Mouse (Mus musculus): ENCODE data around the gene Olfr955. TPM values are rescaled to one million over a fixed set of nuclear protein-coding genes. Genes with fewer than 3 reads are reported as not detected.

Olfr955 gene
- not detected in 2 replicates for polyA plus RNA-seq (2015; fragmentation: Nextera tagmentation; extraction: Ambion mirVana)

DNA sequence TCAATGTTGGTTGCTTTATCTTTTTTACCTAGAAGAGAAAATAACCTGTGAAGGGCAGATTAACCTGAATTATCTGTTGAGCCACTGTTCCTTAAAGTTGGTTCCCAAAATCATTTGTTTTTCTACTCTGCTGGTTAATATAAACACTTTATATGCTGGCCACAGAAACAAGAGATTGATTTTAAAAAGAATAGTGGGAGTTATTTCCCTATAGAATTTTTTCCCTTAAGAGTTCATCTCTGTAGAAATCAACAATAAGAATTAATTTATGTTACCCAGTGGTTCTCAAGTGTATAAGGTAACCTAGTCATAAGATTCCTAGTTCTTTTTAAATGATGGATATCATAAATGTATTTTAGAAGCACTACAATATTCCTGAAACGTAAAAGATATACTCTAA lies at the start of gene Olfr955:
TSS of gene Olfr955 (minus strand) at position 101 of the 400 bp plus-strand sequence.
- 38% methylated on average over 1 of the region's 1 CpGs for WGBS

GRCm38 (mm10) chr9:39518595-39518994 lies 46.9 kb upstream of the Olfr955 start:
- Histone ChIP-seq H3K4me1 (no peaks in the 10 kb centered on the region), H3K36me3 (no peaks in the 10 kb centered on the region), H3K27ac (no peak overlapping the region), H3K27me3 (no peaks in the 10 kb centered on the region), H3K9ac (no peak overlapping the region), H3K4me2 (no peak overlapping the region), H3K4me3 (no peak overlapping the region), H3K9me3 (no peaks in the 10 kb centered on the region)
- ATAC-seq (ENCODE audit: borderline replicate concordance, extremely low read depth, low FRiP score, low TSS enrichment), result no peak

More for the DNA sequence above, at the start of gene Olfr955:
- H3K4me3 ChIP-seq, result no peak within 1 kb of the TSS
- no peaks in the 10 kb centered on the region for H3K9me3 ChIP-seq
- no peaks in the 10 kb centered on the region for H3K36me3 ChIP-seq
- H3K4me1 ChIP-seq, result no peaks in the 10 kb centered on the region
- H3K4me2 ChIP-seq, result no peak within 1 kb of the TSS
- no peak within 1 kb of the TSS for H3K27ac ChIP-seq
- H3K27me3 ChIP-seq, result no peaks in the 10 kb centered on the region
- H3K9ac ChIP-seq, result no peak within 1 kb of the TSS
- ATAC-seq (ENCODE audit: borderline replicate concordance, extremely low read depth, low FRiP score, low TSS enrichment), result no peak

DNA sequence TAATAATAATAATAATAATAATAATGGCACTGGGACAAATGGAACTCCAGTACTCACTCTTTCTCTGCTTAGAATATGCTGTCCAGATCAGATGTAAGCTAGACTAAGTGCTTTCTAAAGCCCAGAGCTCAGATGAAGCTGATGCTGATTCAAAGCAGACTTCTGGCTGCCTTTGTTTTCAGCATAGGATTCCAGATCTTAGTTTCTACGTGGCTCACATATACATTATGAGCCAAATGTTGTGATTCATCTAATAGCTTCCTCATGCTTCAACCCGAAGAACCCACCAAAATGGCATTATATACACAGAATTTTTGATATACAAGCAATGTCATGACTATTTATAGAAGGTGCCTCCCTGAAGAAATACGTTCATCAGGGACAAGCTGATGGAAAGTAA lies 43.8 kb upstream of the Olfr955 start, which contains the start of gene Olfr957:
TSS of gene Olfr957 (minus strand) at position 279 of the 400 bp plus-strand sequence.
- WGBS, result 44% methylated on average over 3 of the region's 3 CpGs
- H3K4me2 ChIP-seq, result no peak within 1 kb of the TSS
- H3K36me3 ChIP-seq, result no peaks in the 10 kb centered on the region
- no peak within 1 kb of the TSS for H3K27ac ChIP-seq
- no peak within 1 kb of the TSS for H3K4me3 ChIP-seq
- H3K27me3 ChIP-seq, result no peaks in the 10 kb centered on the region
- no peaks in the 10 kb centered on the region for H3K9me3 ChIP-seq
- no peak for ATAC-seq (ENCODE audit: borderline replicate concordance, extremely low read depth, low FRiP score, low TSS enrichment)
- no peak within 1 kb of the TSS for H3K9ac ChIP-seq
- no peaks in the 10 kb centered on the region for H3K4me1 ChIP-seq

- Histone ChIP-seq H3K4me1 (no peaks in the 10 kb centered on the region), H3K4me2 (no peak overlapping the region), H3K36me3 (no peaks in the 10 kb centered on the region), H3K9me3 (no peaks in the 10 kb centered on the region), H3K27me3 (no peaks in the 10 kb centered on the region), H3K4me3 (no peak overlapping the region), H3K27ac (no peak overlapping the region), H3K9ac (no peak overlapping the region)
- 83% methylated on average over 9 of the region's 9 CpGs for WGBS
- ATAC-seq (ENCODE audit: borderline replicate concordance, extremely low read depth, low FRiP score, low TSS enrichment), result no peak
These were observed 37.7 kb upstream of the Olfr955 start for GRCm38 (mm10) chr9:39509412-39509811.

- WGBS, result 7% methylated on average over 6 of the region's 6 CpGs
- Histone ChIP-seq H3K36me3 (no peaks in the 10 kb centered on the region), H3K4me1 (no peaks in the 10 kb centered on the region), H3K4me2 (no peak overlapping the region), H3K4me3 (no peak overlapping the region), H3K27me3 (no peaks in the 10 kb centered on the region), H3K9ac (no peak overlapping the region), H3K27ac (no peak overlapping the region), H3K9me3 (no peaks in the 10 kb centered on the region)
- ATAC-seq (ENCODE audit: borderline replicate concordance, extremely low read depth, low FRiP score, low TSS enrichment), result no peak
These were observed 37.3 kb upstream of the Olfr955 start for GRCm38 (mm10) chr9:39508998-39509397.

DNA sequence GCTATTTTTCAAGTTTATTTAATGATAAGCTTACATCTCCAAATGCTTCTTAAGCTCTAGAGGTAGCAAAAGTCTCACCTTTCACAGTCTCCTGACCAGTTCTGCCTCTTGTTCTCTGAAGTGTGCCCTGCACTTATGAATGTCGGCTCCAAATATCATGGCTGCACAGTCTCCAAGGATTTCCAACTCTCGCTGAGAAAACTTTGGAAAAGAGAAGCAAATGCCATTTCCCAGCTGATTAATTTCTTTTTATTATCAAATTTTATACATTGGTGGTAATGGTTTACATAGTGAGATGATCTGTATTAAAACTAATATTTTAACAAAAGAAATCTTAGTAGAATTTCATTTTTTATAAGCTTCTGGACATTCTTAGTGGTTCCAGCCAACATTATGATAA lies 22.2 kb upstream of the Olfr955 start, which contains the start of gene Olfr44:
TSS of gene Olfr44 (minus strand) at position 101 of the 400 bp plus-strand sequence.
- Histone ChIP-seq H3K4me2 (no peak within 1 kb of the TSS), H3K9me3 (no peaks in the 10 kb centered on the region), H3K27ac (no peak within 1 kb of the TSS), H3K4me3 (no peak within 1 kb of the TSS), H3K9ac (no peak within 1 kb of the TSS), H3K4me1 (no peaks in the 10 kb centered on the region), H3K27me3 (no peaks in the 10 kb centered on the region), H3K36me3 (no peaks in the 10 kb centered on the region)
- ATAC-seq (ENCODE audit: borderline replicate concordance, extremely low read depth, low FRiP score, low TSS enrichment), result no peak
- WGBS, result 59% methylated on average over 2 of the region's 2 CpGs

DNA sequence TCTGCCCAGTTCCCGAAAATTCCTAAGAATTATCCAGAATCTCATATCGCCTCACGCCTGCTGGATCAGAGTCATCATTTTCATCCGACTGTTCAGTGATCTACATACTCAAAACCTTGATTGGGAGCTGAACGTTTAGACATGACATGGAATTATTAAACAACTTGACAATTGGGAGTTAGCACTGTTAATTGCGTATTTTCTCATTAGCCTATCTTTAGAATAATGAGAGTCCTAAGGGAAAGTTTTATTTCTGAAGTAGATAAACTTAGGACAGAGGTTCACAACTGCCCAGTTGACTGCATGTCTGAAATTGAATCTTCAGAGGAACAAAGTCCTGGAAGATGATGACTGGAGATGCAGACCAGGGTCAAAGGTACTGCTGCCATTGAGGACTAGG lies 15.3 kb downstream of the Olfr955 start, which contains the start of gene Olfr954:
TSS of gene Olfr954 (plus strand) at position 301 of the 400 bp plus-strand sequence.
- H3K27ac ChIP-seq, result no peak within 1 kb of the TSS
- WGBS, result 78% methylated on average over 6 of the region's 6 CpGs
- H3K9me3 ChIP-seq, result no peaks in the 10 kb centered on the region
- no peaks in the 10 kb centered on the region for H3K27me3 ChIP-seq
- H3K9ac ChIP-seq, result no peak within 1 kb of the TSS
- no peak within 1 kb of the TSS for H3K4me2 ChIP-seq
- H3K36me3 ChIP-seq, result no peaks in the 10 kb centered on the region
- no peaks in the 10 kb centered on the region for H3K4me1 ChIP-seq
- no peak within 1 kb of the TSS for H3K4me3 ChIP-seq
- no peak for ATAC-seq (ENCODE audit: borderline replicate concordance, extremely low read depth, low FRiP score, low TSS enrichment)

- H3K9me3 ChIP-seq, result no peaks in the 10 kb centered on the region
- H3K36me3 ChIP-seq, result no peaks in the 10 kb centered on the region
- no peaks in the 10 kb centered on the region for H3K27me3 ChIP-seq
- no peak within 1 kb of the TSS for H3K4me3 ChIP-seq
- H3K27ac ChIP-seq, result no peak within 1 kb of the TSS
- ATAC-seq (ENCODE audit: borderline replicate concordance, extremely low read depth, low FRiP score, low TSS enrichment), result no peak
- H3K4me2 ChIP-seq, result no peak within 1 kb of the TSS
- no peak within 1 kb of the TSS for H3K9ac ChIP-seq
- H3K4me1 ChIP-seq, result no peaks in the 10 kb centered on the region
These were observed 44.7 kb downstream of the Olfr955 start, which contains the start of gene Olfr952 for GRCm38 (mm10) chr9:39427048-39427447. Gene Olfr952, minus strand, starts transcription at chr9:39427148.

Other genes with a start within 250 kb of the Olfr955 start
- not detected in 2 replicates for gene Olfr1537, start 221.9 kb downstream of the Olfr955 start, polyA plus RNA-seq (2015; fragmentation: Nextera tagmentation; extraction: Ambion mirVana)
- not detected in 2 replicates for gene Olfr945, start 195.1 kb downstream of the Olfr955 start, polyA plus RNA-seq (2015; fragmentation: Nextera tagmentation; extraction: Ambion mirVana)
- gene Olfr948, start 145.9 kb downstream of the Olfr955 start, polyA plus RNA-seq (2015; fragmentation: Nextera tagmentation; extraction: Ambion mirVana), result not detected in 2 replicates
- not detected in 2 replicates for gene Olfr951, start 84.5 kb downstream of the Olfr955 start, polyA plus RNA-seq (2015; fragmentation: Nextera tagmentation; extraction: Ambion mirVana)
- not detected in 2 replicates for gene Olfr952, start 44.8 kb downstream of the Olfr955 start, polyA plus RNA-seq (2015; fragmentation: Nextera tagmentation; extraction: Ambion mirVana)
- gene Olfr954, start 15.2 kb downstream of the Olfr955 start, polyA plus RNA-seq (2015; fragmentation: Nextera tagmentation; extraction: Ambion mirVana), result not detected in 2 replicates
- gene Olfr44, start 22.1 kb upstream of the Olfr955 start, polyA plus RNA-seq (2015; fragmentation: Nextera tagmentation; extraction: Ambion mirVana), result not detected in 2 replicates
- gene Olfr957, start 43.9 kb upstream of the Olfr955 start, polyA plus RNA-seq (2015; fragmentation: Nextera tagmentation; extraction: Ambion mirVana), result not detected in 2 replicates
- not detected in 2 replicates for gene Olfr958, start 82.1 kb upstream of the Olfr955 start, polyA plus RNA-seq (2015; fragmentation: Nextera tagmentation; extraction: Ambion mirVana)
- not detected in 2 replicates for gene Olfr959, start 103.6 kb upstream of the Olfr955 start, polyA plus RNA-seq (2015; fragmentation: Nextera tagmentation; extraction: Ambion mirVana)
- 8.2 and 10.0 TPM in 2 replicates for gene AW551984, start 132.5 kb upstream of the Olfr955 start, polyA plus RNA-seq (2015; fragmentation: Nextera tagmentation; extraction: Ambion mirVana)
- gene Olfr148, start 138.7 kb upstream of the Olfr955 start, polyA plus RNA-seq (2015; fragmentation: Nextera tagmentation; extraction: Ambion mirVana), result not detected in 2 replicates
- gene Olfr960, start 149.4 kb upstream of the Olfr955 start, polyA plus RNA-seq (2015; fragmentation: Nextera tagmentation; extraction: Ambion mirVana), result not detected in 2 replicates
- gene Olfr961, start 173.1 kb upstream of the Olfr955 start, polyA plus RNA-seq (2015; fragmentation: Nextera tagmentation; extraction: Ambion mirVana), result not detected in 2 replicates
- gene Olfr963, start 195.3 kb upstream of the Olfr955 start, polyA plus RNA-seq (2015; fragmentation: Nextera tagmentation; extraction: Ambion mirVana), result not detected in 2 replicates
- gene Olfr149, start 235.2 kb upstream of the Olfr955 start, polyA plus RNA-seq (2015; fragmentation: Nextera tagmentation; extraction: Ambion mirVana), result not detected in 2 replicates
- not detected in 2 replicates for gene Olfr965, start 239.4 kb upstream of the Olfr955 start, polyA plus RNA-seq (2015; fragmentation: Nextera tagmentation; extraction: Ambion mirVana)